Mouse (Mus musculus): ENCODE measurements around the gene Il5. TPM values are rescaled to one million over a fixed set of nuclear protein-coding genes. Genes with fewer than 3 reads are reported as not detected.

Il5 gene
- polyA plus RNA-seq, 1 experiment: not detected

- peak overlapping the region; percentile 24 for H3K4me3 ChIP-seq (ENCODE audit: insufficient read depth, poor library complexity, severe bottlenecking)
- TF ChIP-seq CTCF (IDR thresholded peaks at IDR 0.05; ENCODE audit: control insufficient read depth, insufficient read depth, insufficient read length) (no peak), USF1 (IDR thresholded peaks at IDR 0.05; ENCODE audit: low read depth) (no peak), CEBPB (IDR thresholded peaks at IDR 0.05; ENCODE audit: low read depth) (no peak), MAX (IDR thresholded peaks at IDR 0.05) (no peak), MYOG (IDR thresholded peaks at IDR 0.05; ENCODE audit: control insufficient read depth, extremely low read depth, insufficient read length) (no peak), MYOD1 (IDR thresholded peaks at IDR 0.05; ENCODE audit: control insufficient read depth, insufficient read length, low read depth) (no peak), FOSL1 (IDR thresholded peaks at IDR 0.05; ENCODE audit: insufficient read depth, low read length, poor library complexity, severe bottlenecking) (no peak)
- H3K79me3 ChIP-seq (ENCODE audit: low read depth): no peaks in the 10 kb centered on the region
- no peak overlapping the region for H3ac ChIP-seq (ENCODE audit: control insufficient read depth, insufficient read length, low read depth)
- H3K36me3 ChIP-seq (ENCODE audit: control insufficient read depth, insufficient read depth): no peaks in the 10 kb centered on the region
- H3K79me2 ChIP-seq (ENCODE audit: control insufficient read depth, insufficient read depth): no peaks in the 10 kb centered on the region
- no peaks in the 10 kb centered on the region for H3K27me3 ChIP-seq (ENCODE audit: control insufficient read depth, insufficient read depth, insufficient read length)
These were observed 41.8 kb downstream of the Il5 start for GRCm38 (mm10) chr11:53762426-53762825.

GRCm38 (mm10) chr11:53762827-53763495 lies 42.4 kb downstream of the Il5 start:
- Histone ChIP-seq H3K27me3 (ENCODE audit: control insufficient read depth, insufficient read depth, insufficient read length) (no peaks in the 10 kb centered on the region), H3K36me3 (ENCODE audit: control insufficient read depth, insufficient read depth) (no peaks in the 10 kb centered on the region), H3ac (ENCODE audit: control insufficient read depth, insufficient read length, low read depth) (peak overlapping the region; percentile 73), H3K4me3 (ENCODE audit: insufficient read depth, poor library complexity, severe bottlenecking) (peak overlapping the region; percentile 24), H3K79me3 (ENCODE audit: low read depth) (no peaks in the 10 kb centered on the region), H3K79me2 (ENCODE audit: control insufficient read depth, insufficient read depth) (no peaks in the 10 kb centered on the region)
- TF ChIP-seq CEBPB (IDR thresholded peaks at IDR 0.05; ENCODE audit: low read depth) (no peak), MAX (IDR thresholded peaks at IDR 0.05) (peak; percentile 89), FOSL1 (IDR thresholded peaks at IDR 0.05; ENCODE audit: insufficient read depth, low read length, poor library complexity, severe bottlenecking) (no peak), USF1 (IDR thresholded peaks at IDR 0.05; ENCODE audit: low read depth) (peak; percentile 80), MYOD1 (IDR thresholded peaks at IDR 0.05; ENCODE audit: control insufficient read depth, insufficient read length, low read depth) (no peak), MYOG (IDR thresholded peaks at IDR 0.05; ENCODE audit: control insufficient read depth, extremely low read depth, insufficient read length) (no peak), CTCF (IDR thresholded peaks at IDR 0.05; ENCODE audit: control insufficient read depth, insufficient read depth, insufficient read length) (no peak)

GRCm38 (mm10) chr11:53763496-53764140 lies 43.0 kb downstream of the Il5 start:
- no peaks in the 10 kb centered on the region for H3K36me3 ChIP-seq (ENCODE audit: control insufficient read depth, insufficient read depth)
- H3K27me3 ChIP-seq (ENCODE audit: control insufficient read depth, insufficient read depth, insufficient read length): no peaks in the 10 kb centered on the region
- H3K4me3 ChIP-seq (ENCODE audit: insufficient read depth, poor library complexity, severe bottlenecking): peak overlapping the region; percentile 24
- peak; percentile 93 for TF ChIP-seq USF1 (IDR thresholded peaks at IDR 0.05; ENCODE audit: low read depth)
- no peak for TF ChIP-seq CEBPB (IDR thresholded peaks at IDR 0.05; ENCODE audit: low read depth)
- no peak for TF ChIP-seq CTCF (IDR thresholded peaks at IDR 0.05; ENCODE audit: control insufficient read depth, insufficient read depth, insufficient read length)
- TF ChIP-seq MAX (IDR thresholded peaks at IDR 0.05): peak; percentile 28
- H3K79me2 ChIP-seq (ENCODE audit: control insufficient read depth, insufficient read depth): no peaks in the 10 kb centered on the region
- H3K79me3 ChIP-seq (ENCODE audit: low read depth): no peaks in the 10 kb centered on the region
- peak overlapping the region; percentile 73 for H3ac ChIP-seq (ENCODE audit: control insufficient read depth, insufficient read length, low read depth)

- H3K27me3 ChIP-seq (ENCODE audit: control insufficient read depth, insufficient read depth, insufficient read length): no peaks in the 10 kb centered on the region
- TF ChIP-seq MYOG (IDR thresholded peaks at IDR 0.05; ENCODE audit: control insufficient read depth, extremely low read depth, insufficient read length) (no peak), CTCF (IDR thresholded peaks at IDR 0.05; ENCODE audit: control insufficient read depth, insufficient read depth, insufficient read length) (no peak), MAX (IDR thresholded peaks at IDR 0.05) (no peak), MYOD1 (IDR thresholded peaks at IDR 0.05; ENCODE audit: control insufficient read depth, insufficient read length, low read depth) (no peak), USF1 (IDR thresholded peaks at IDR 0.05; ENCODE audit: low read depth) (no peak), CEBPB (IDR thresholded peaks at IDR 0.05; ENCODE audit: low read depth) (no peak), FOSL1 (IDR thresholded peaks at IDR 0.05; ENCODE audit: insufficient read depth, low read length, poor library complexity, severe bottlenecking) (no peak)
- H3K79me3 ChIP-seq (ENCODE audit: low read depth): no peaks in the 10 kb centered on the region
- H3K36me3 ChIP-seq (ENCODE audit: control insufficient read depth, insufficient read depth): no peaks in the 10 kb centered on the region
- H3K79me2 ChIP-seq (ENCODE audit: control insufficient read depth, insufficient read depth): peaks cover 5% of the 10 kb centered on the region
- H3K4me3 ChIP-seq (ENCODE audit: insufficient read depth, poor library complexity, severe bottlenecking): no peak overlapping the region
- H3ac ChIP-seq (ENCODE audit: control insufficient read depth, insufficient read length, low read depth): no peak overlapping the region
These were observed 44.0 kb downstream of the Il5 start for GRCm38 (mm10) chr11:53764581-53764980.

- no peak overlapping the region for H3ac ChIP-seq (ENCODE audit: control insufficient read depth, insufficient read length, low read depth)
- H3K4me3 ChIP-seq (ENCODE audit: insufficient read depth, poor library complexity, severe bottlenecking): no peak overlapping the region
- H3K79me3 ChIP-seq (ENCODE audit: low read depth): peaks cover 35% of the 10 kb centered on the region
- no peak for TF ChIP-seq CEBPB (IDR thresholded peaks at IDR 0.05; ENCODE audit: low read depth)
- TF ChIP-seq USF1 (IDR thresholded peaks at IDR 0.05; ENCODE audit: low read depth): no peak
- TF ChIP-seq CTCF (IDR thresholded peaks at IDR 0.05; ENCODE audit: control insufficient read depth, insufficient read depth, insufficient read length): no peak
- H3K79me2 ChIP-seq (ENCODE audit: control insufficient read depth, insufficient read depth): peaks cover 45% of the 10 kb centered on the region
- H3K27me3 ChIP-seq (ENCODE audit: control insufficient read depth, insufficient read depth, insufficient read length): no peaks in the 10 kb centered on the region
- peaks cover 28% of the 10 kb centered on the region for H3K36me3 ChIP-seq (ENCODE audit: control insufficient read depth, insufficient read depth)
These were observed 48.0 kb downstream of the Il5 start for GRCm38 (mm10) chr11:53768422-53769184.

Data from C2C12 (cell line).